Mouse (Mus musculus) embryonic facial prominence, embryonic 15.5 days (tissue): ENCODE measurements around the gene Adamts20. TPM values are rescaled to one million over a fixed set of nuclear protein-coding genes. Genes with fewer than 3 reads are reported as not detected.
"Not testable (repeated sequence)": the region's sequence is repeated elsewhere in the genome, so short reads cannot be mapped to it uniquely, and the experiment has no call there.

Experiments used
- ATAC-seq: fragments of 200-750 bp; cut with Nextera tagmentation; 2 replicates; pipeline ENCODE4 v1.8.0; 2017; ENCODE audit warnings: low read depth, moderate TSS enrichment; ENCODE audit not compliant: insufficient number of reproducible peaks, low FRiP score, low TSS enrichment
- H3K27ac ChIP-seq: fragments of 300-500 bp; sonication (generic); replicated peaks from 2 replicates; pipeline ENCODE4 v1.5.1; 2015; ENCODE audit warnings: mild to moderate bottlenecking, inconsistent platforms
- H3K27me3 ChIP-seq: fragments of 300-500 bp; sonication (generic); 2 replicates; pipeline ENCODE4 v1.6.1; 2015; ENCODE audit warnings: inconsistent platforms
- H3K36me3 ChIP-seq: fragments of 300-500 bp; sonication (generic); 2 replicates; pipeline ENCODE4 v1.6.1; 2015; ENCODE audit warnings: mild to moderate bottlenecking, inconsistent platforms
- H3K4me1 ChIP-seq: fragments of 300-500 bp; sonication (generic); 2 replicates; pipeline ENCODE4 v1.6.1; 2015; ENCODE audit warnings: inconsistent platforms
- H3K4me2 ChIP-seq: fragments of 300-500 bp; sonication (generic); replicated peaks from 2 replicates; pipeline ENCODE4 v1.6.1; 2015; ENCODE audit warnings: mild to moderate bottlenecking, inconsistent platforms
- H3K4me3 ChIP-seq: fragments of 300-500 bp; sonication (generic); replicated peaks from 2 replicates; pipeline ENCODE4 v1.5.1; 2015; ENCODE audit warnings: mild to moderate bottlenecking, inconsistent platforms
- H3K9ac ChIP-seq: fragments of 300-500 bp; sonication (generic); 2 replicates; pipeline ENCODE4 v1.6.1; 2015; ENCODE audit warnings: inconsistent platforms
- H3K9me3 ChIP-seq: fragments of 300-500 bp; sonication (generic); replicated peaks from 2 replicates; pipeline ENCODE4 v1.6.1; 2016; ENCODE audit warnings: inconsistent platforms
- WGBS: fragments of 180-500 bp; shearing (Covaris S2); methylation state at CpG from one replicate; pipeline ENCODE4 v1.1.7; 2015; 5-methylcytosine and 5-hydroxymethylcytosine counted together
- polyA plus RNA-seq: library from polyadenylated mRNA; unstranded; fragments of >200 nt; fragmentation: Nextera tagmentation; extraction: Ambion mirVana; gene quantifications from 2 replicates; pipeline ENCODE4 v1.2.1, GENCODE M21; 2015

Adamts20 gene
- 8.7 and 9.3 TPM in 2 replicates for polyA plus RNA-seq

GRCm38 (mm10) chr15:94465318-94465717, at the start of gene Adamts20:
TSS of gene Adamts20 (minus strand) at chr15:94465418.
- no peak for ATAC-seq
- Histone ChIP-seq H3K4me2 (no peak within 1 kb of the TSS), H3K9me3 (no peaks in the 10 kb centered on the region), H3K9ac (no peak within 1 kb of the TSS), H3K4me1 (no peaks in the 10 kb centered on the region), H3K4me3 (no peak within 1 kb of the TSS), H3K27ac (no peak within 1 kb of the TSS), H3K36me3 (no peaks in the 10 kb centered on the region), H3K27me3 (no peaks in the 10 kb centered on the region)
- WGBS = 82% methylated on average over 11 of the region's 11 CpGs

GRCm38 (mm10) chr15:94503451-94504215, 38.4 kb upstream of the Adamts20 start:
- H3K9me3 ChIP-seq = no peaks in the 10 kb centered on the region
- 64% methylated on average over 12 of the region's 12 CpGs for WGBS
- no peaks in the 10 kb centered on the region for H3K36me3 ChIP-seq
- no peak overlapping the region for H3K4me3 ChIP-seq
- no peaks in the 10 kb centered on the region for H3K27me3 ChIP-seq
- H3K4me2 ChIP-seq = no peak overlapping the region
- no peak overlapping the region for H3K9ac ChIP-seq
- no peak overlapping the region for H3K27ac ChIP-seq
- H3K4me1 ChIP-seq = no peaks in the 10 kb centered on the region
- no peak for ATAC-seq

GRCm38 (mm10) chr15:94499260-94499659, 34.0 kb upstream of the Adamts20 start:
- no peak for ATAC-seq
- Histone ChIP-seq H3K4me2 (no peak overlapping the region), H3K9me3 (no peaks in the 10 kb centered on the region), H3K4me3 (no peak overlapping the region), H3K36me3 (no peaks in the 10 kb centered on the region), H3K4me1 (no peaks in the 10 kb centered on the region), H3K27ac (no peak overlapping the region), H3K9ac (no peak overlapping the region), H3K27me3 (no peaks in the 10 kb centered on the region)
- 77% methylated on average over 1 of the region's 1 CpGs for WGBS

- H3K36me3 ChIP-seq = no peaks in the 10 kb centered on the region
- H3K4me1 ChIP-seq = no peaks in the 10 kb centered on the region
- no peak overlapping the region for H3K9ac ChIP-seq
- no peak overlapping the region for H3K27ac ChIP-seq
- H3K9me3 ChIP-seq = no peaks in the 10 kb centered on the region
- no peak overlapping the region for H3K4me2 ChIP-seq
- H3K27me3 ChIP-seq = no peaks in the 10 kb centered on the region
- ATAC-seq = no peak
- 42% methylated on average over 10 of the region's 10 CpGs for WGBS
- no peak overlapping the region for H3K4me3 ChIP-seq
Observed at GRCm38 (mm10) chr15:94495936-94496335, 30.7 kb upstream of the Adamts20 start.

DNA sequence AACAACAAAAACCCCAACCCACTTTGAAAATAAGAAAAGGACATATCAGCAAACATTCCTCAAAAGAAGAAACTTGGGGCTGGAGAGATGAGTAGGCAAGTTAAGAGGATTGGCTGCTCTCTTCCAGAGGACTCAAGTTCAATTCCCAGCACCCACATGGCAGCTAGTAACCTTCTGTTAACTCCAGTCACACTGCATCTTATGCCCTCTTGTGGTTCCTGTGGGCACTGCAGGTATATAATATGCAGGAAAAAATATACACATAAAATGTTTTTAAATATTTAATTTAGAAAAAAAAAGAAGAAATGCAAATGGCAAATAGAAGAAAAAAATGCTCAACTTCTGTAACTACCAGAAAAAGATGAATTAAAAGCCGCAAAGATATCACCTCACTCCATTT, 29.2 kb upstream of the Adamts20 start:
- H3K9ac ChIP-seq = no peak overlapping the region
- no peak overlapping the region for H3K27ac ChIP-seq
- H3K4me3 ChIP-seq = no peak overlapping the region
- no peaks in the 10 kb centered on the region for H3K36me3 ChIP-seq
- no peaks in the 10 kb centered on the region for H3K27me3 ChIP-seq
- H3K9me3 ChIP-seq = no peaks in the 10 kb centered on the region
- ATAC-seq = no peak
- H3K4me1 ChIP-seq = no peaks in the 10 kb centered on the region
- H3K4me2 ChIP-seq = no peak overlapping the region
- WGBS = 92% methylated on average over 1 of the region's 1 CpGs

DNA sequence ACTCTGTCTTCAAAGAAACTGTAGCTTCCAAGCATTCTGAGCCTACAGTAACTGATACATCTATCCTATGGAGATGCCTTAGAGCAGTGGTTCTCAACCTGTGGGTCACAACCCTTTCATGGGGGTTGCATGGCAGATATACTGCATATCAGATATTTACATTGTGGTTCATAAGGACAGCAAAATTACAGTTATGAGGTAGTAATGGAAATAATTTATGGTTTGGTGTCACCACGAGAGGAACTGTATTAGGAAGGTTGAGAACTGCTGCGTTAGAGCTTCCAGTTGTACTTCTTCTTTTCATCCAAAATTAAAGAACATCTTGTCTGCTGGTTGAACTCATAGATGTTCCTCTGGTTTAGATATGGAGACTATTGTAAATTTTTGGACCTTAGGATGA, 24.2 kb upstream of the Adamts20 start:
- 84% methylated on average over 2 of the region's 2 CpGs for WGBS
- H3K4me1 ChIP-seq = no peaks in the 10 kb centered on the region
- H3K9ac ChIP-seq = no peak overlapping the region
- ATAC-seq = no peak
- no peaks in the 10 kb centered on the region for H3K27me3 ChIP-seq
- H3K9me3 ChIP-seq = no peaks in the 10 kb centered on the region
- H3K36me3 ChIP-seq = no peaks in the 10 kb centered on the region
- no peak overlapping the region for H3K27ac ChIP-seq
- H3K4me3 ChIP-seq = no peak overlapping the region
- no peak overlapping the region for H3K4me2 ChIP-seq

DNA sequence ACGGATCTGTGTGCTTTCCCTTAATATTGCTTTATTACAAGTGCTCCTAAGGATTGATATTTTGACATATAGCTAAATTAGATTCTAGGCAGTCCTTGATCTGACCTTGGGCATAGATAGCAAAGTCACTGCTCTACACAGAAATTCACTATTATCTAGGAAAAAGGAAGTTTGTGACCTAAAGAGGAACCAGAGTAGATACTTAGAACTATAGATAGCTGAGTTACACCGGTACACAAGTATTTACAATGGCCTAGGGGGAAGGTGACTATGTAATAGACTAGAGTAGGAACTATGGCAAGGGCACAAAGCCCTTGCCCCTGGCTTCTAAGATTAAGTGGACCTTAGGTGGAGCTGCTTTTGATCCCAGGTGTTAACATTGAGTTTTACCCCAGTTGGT, 22.8 kb upstream of the Adamts20 start:
- H3K9me3 ChIP-seq, H3K27ac ChIP-seq, H3K27me3 ChIP-seq, ATAC-seq, H3K9ac ChIP-seq, H3K4me2 ChIP-seq, H3K36me3 ChIP-seq, H3K4me3 ChIP-seq, H3K4me1 ChIP-seq: not testable (repeated sequence)
- 83% methylated on average over 2 of the region's 2 CpGs for WGBS

DNA sequence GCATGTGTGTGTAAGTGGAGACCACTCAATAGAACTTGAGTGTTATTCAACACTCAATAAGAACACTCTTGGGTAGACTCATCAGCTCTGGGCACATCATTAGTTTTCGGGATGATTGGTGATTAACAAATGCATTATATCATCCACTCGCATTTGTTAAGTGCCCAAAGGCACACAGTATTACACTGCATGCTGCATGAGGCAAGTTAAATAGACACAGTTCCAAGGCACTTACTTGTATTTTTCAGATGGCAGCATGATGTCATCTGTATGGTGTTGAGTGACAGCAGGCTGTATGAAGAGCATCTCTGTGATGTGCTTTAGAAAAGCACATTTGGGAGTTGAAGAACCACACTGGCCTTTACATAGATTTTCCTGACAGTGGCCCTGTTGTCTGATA, 17.3 kb upstream of the Adamts20 start:
- Histone ChIP-seq H3K36me3 (no peaks in the 10 kb centered on the region), H3K4me1 (peaks cover 10% of the 10 kb centered on the region; the same call in 1 of the 2 replicates), H3K9ac (no peak overlapping the region), H3K4me2 (no peak overlapping the region), H3K27ac (no peak overlapping the region), H3K4me3 (no peak overlapping the region), H3K9me3 (no peaks in the 10 kb centered on the region), H3K27me3 (no peaks in the 10 kb centered on the region)
- ATAC-seq = no peak
- WGBS = 81% methylated on average over 2 of the region's 2 CpGs

- Histone ChIP-seq H3K9me3 (no peaks in the 10 kb centered on the region), H3K27me3 (no peaks in the 10 kb centered on the region), H3K9ac (no peak overlapping the region), H3K4me1 (peaks cover 10% of the 10 kb centered on the region; the same call in 1 of the 2 replicates), H3K36me3 (no peaks in the 10 kb centered on the region), H3K4me3 (no peak overlapping the region), H3K4me2 (no peak overlapping the region), H3K27ac (no peak overlapping the region)
- no peak for ATAC-seq
- WGBS = 85% methylated on average over 4 of the region's 4 CpGs
Observed at GRCm38 (mm10) chr15:94480792-94481191, 15.6 kb upstream of the Adamts20 start.

DNA sequence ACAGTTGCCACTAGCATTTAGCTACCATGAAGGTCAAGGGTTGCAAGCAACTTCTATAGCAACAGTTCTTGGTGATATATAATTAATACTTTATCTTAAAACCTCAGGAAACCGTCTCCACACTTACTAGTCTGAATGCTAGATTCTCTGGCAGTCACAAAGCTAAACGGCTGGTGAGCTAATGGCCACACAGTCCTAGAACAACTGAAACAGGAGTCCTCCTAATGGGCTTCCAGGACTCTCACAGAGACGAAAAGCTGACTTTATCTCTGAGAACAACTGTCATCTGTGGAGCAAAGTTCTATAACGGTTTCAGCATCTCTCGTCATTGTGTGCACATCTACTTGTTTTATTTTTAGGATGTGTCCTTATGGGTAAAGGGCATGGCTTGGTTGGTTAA, 15.0 kb upstream of the Adamts20 start:
- H3K9me3 ChIP-seq = no peaks in the 10 kb centered on the region
- 75% methylated on average over 5 of the region's 5 CpGs for WGBS
- no peak overlapping the region for H3K9ac ChIP-seq
- H3K4me3 ChIP-seq = no peak overlapping the region
- peaks cover 10% of the 10 kb centered on the region; the same call in 1 of the 2 replicates for H3K4me1 ChIP-seq
- no peak overlapping the region for H3K4me2 ChIP-seq
- H3K36me3 ChIP-seq = no peaks in the 10 kb centered on the region
- no peak for ATAC-seq
- H3K27ac ChIP-seq = no peak overlapping the region
- no peaks in the 10 kb centered on the region for H3K27me3 ChIP-seq

- Histone ChIP-seq H3K27ac (0 out of 2 replicates have a peak overlapping the region, but pooled peaks have one; percentile 2), H3K36me3 (no peaks in the 10 kb centered on the region), H3K4me1 (peaks cover 10% of the 10 kb centered on the region; the same call in 1 of the 2 replicates), H3K27me3 (no peaks in the 10 kb centered on the region), H3K9ac (no peak overlapping the region), H3K4me2 (no peak overlapping the region), H3K4me3 (no peak overlapping the region), H3K9me3 (no peaks in the 10 kb centered on the region)
- WGBS = 49% methylated on average over 3 of the region's 3 CpGs
- no peak for ATAC-seq
Observed at GRCm38 (mm10) chr15:94479513-94480136, 14.4 kb upstream of the Adamts20 start.
